Mouse (Mus musculus) MEL (cell line): ENCODE measurements at regions not wholly inside any gene's neighbourhood (a gene's known extent, or its start where the extent isn't known, plus 50 kb on each side); places are given as distances from the start of the nearest gene placed in this dataset.

ENCODE experiments used
- DNase-seq: peaks from one replicate; pipeline ENCODE4 v3.0.0; 2011; ENCODE audit warnings: low read depth, low spot score
- H3K27ac ChIP-seq: 2 replicates; pipeline ENCODE4 v1.5.1; 2012; ENCODE audit warnings: low read depth, mild to moderate bottlenecking, control low read depth, low read length, moderate library complexity; ENCODE audit not compliant: control insufficient read depth
- H3K27me3 ChIP-seq, 2 experiments: fragments of 150-350 bp in 1 of 2; sonication (generic) in 1 of 2; 2 replicates each; pipeline ENCODE4 v1.6.1; 2012; ENCODE audit warnings: low read length in 2 of 2, mild to moderate bottlenecking in 2 of 2, improper control_type of control experiment in 1 of 2, moderate library complexity in 1 of 2; ENCODE audit not compliant: insufficient read depth in 2 of 2, control insufficient read depth in 1 of 2
- H3K36me3 ChIP-seq, 2 experiments: 2 replicates each; pipeline ENCODE4 v1.6.1; 2012 to 2014; ENCODE audit warnings: low read length in 2 of 2, improper control_type of control experiment in 1 of 2, inconsistent platforms in 1 of 2, mild to moderate bottlenecking in 1 of 2; ENCODE audit not compliant: insufficient read depth in 2 of 2, control insufficient read depth in 1 of 2
- H3K4me1 ChIP-seq, 2 experiments: fragments of 150-350 bp in 1 of 2; sonication (generic) in 1 of 2; 2 replicates each; pipeline ENCODE4 v1.6.1; 2012; ENCODE audit warnings: low read length in 2 of 2, improper control_type of control experiment in 1 of 2, mild to moderate bottlenecking in 1 of 2; ENCODE audit not compliant: insufficient read depth in 2 of 2, control insufficient read depth in 1 of 2
- H3K4me3 ChIP-seq, 2 experiments: fragments of 150-350 bp in 1 of 2; sonication (generic) in 1 of 2; 2 replicates each; pipeline ENCODE4 v1.5.1; 2012; ENCODE audit warnings: low read depth in 2 of 2, low read length in 2 of 2, mild to moderate bottlenecking in 2 of 2, moderate library complexity in 2 of 2, control low read depth in 1 of 2, improper control_type of control experiment in 1 of 2; ENCODE audit not compliant: control insufficient read depth in 1 of 2, insufficient read depth in 1 of 2
- H3K79me2 ChIP-seq: 2 replicates; pipeline ENCODE4 v1.6.1; 2012; ENCODE audit warnings: mild to moderate bottlenecking, low read length, moderate library complexity; ENCODE audit not compliant: control insufficient read depth, poor library complexity, insufficient read depth
- H3K9ac ChIP-seq: 2 replicates; pipeline ENCODE4 v1.6.1; 2012; ENCODE audit warnings: low read depth, mild to moderate bottlenecking, control low read depth, low read length, moderate library complexity; ENCODE audit not compliant: control insufficient read depth, poor library complexity, severe bottlenecking
- H3K9me3 ChIP-seq: fragments of 150-350 bp; sonication (generic); replicated peaks from 2 replicates; pipeline ENCODE4 v1.6.1; 2012; ENCODE audit warnings: mild to moderate bottlenecking, low read length, improper control_type of control experiment, moderate library complexity; ENCODE audit not compliant: insufficient read depth
- CHD2 ChIP-seq: IDR thresholded peaks from 2 replicates; pipeline ENCODE4 v1.6.1; 2011; ENCODE audit warnings: low read length, improper control_type of control experiment
- ETS1 ChIP-seq: IDR thresholded peaks from 2 replicates; pipeline ENCODE4 v1.6.1; 2012; ENCODE audit warnings: low read depth, mild to moderate bottlenecking, inconsistent platforms, low read length, improper control_type of control experiment, moderate library complexity
- GATA1 ChIP-seq: IDR thresholded peaks from 2 replicates; pipeline ENCODE4 v1.6.1; 2011; ENCODE audit warnings: low read depth, low read length, improper control_type of control experiment
- MEF2A ChIP-seq: IDR thresholded peaks from 2 replicates; pipeline ENCODE4 v1.6.1; 2014; ENCODE audit warnings: low read depth, mild to moderate bottlenecking, inconsistent platforms, low read length, improper control_type of control experiment; ENCODE audit not compliant: poor library complexity, insufficient replicate concordance, severe bottlenecking; ENCODE audit errors: extremely low read depth
- MXI1 ChIP-seq: IDR thresholded peaks from 2 replicates; pipeline ENCODE4 v1.6.1; 2011; ENCODE audit warnings: mild to moderate bottlenecking, low read depth, low read length, improper control_type of control experiment
- MYB ChIP-seq: IDR thresholded peaks from 2 replicates; pipeline ENCODE4 v1.6.1; 2011; ENCODE audit warnings: mild to moderate bottlenecking, low read depth, low read length, improper control_type of control experiment
- MYC ChIP-seq: IDR thresholded peaks from 2 replicates; pipeline ENCODE4 v1.6.1; 2011; ENCODE audit warnings: low read depth, mild to moderate bottlenecking, low read length, improper control_type of control experiment, moderate library complexity
- NRF1 ChIP-seq: IDR thresholded peaks from 2 replicates; pipeline ENCODE4 v1.6.1; 2014; ENCODE audit warnings: low read depth, mild to moderate bottlenecking, inconsistent platforms, low read length, improper control_type of control experiment, moderate library complexity; ENCODE audit not compliant: poor library complexity, insufficient read depth, severe bottlenecking
- POLR2A ChIP-seq, 2 experiments: IDR thresholded peaks; 2 replicates each; pipeline ENCODE4 v1.6.1; 2011 to 2012; ENCODE audit warnings: low read length in 2 of 2, mild to moderate bottlenecking in 2 of 2, control low read depth in 1 of 2, improper control_type of control experiment in 1 of 2, low read depth in 1 of 2, moderate library complexity in 1 of 2; ENCODE audit not compliant: control insufficient read depth in 1 of 2, insufficient read depth in 1 of 2, poor library complexity in 1 of 2
- POLR2AphosphoS2 ChIP-seq: IDR thresholded peaks from 2 replicates; pipeline ENCODE4 v1.6.1; 2011; ENCODE audit warnings: low read length, improper control_type of control experiment
- POLR2AphosphoS5 ChIP-seq: IDR thresholded peaks from 2 replicates; pipeline ENCODE4 v1.6.1; 2012; ENCODE audit warnings: low read depth, borderline replicate concordance, mild to moderate bottlenecking, inconsistent platforms, low read length, moderate library complexity, mixed read lengths
- RAD21 ChIP-seq: IDR thresholded peaks from 2 replicates; pipeline ENCODE4 v1.6.1; 2011; ENCODE audit warnings: mild to moderate bottlenecking, low read depth, low read length, improper control_type of control experiment
- RCOR1 ChIP-seq: IDR thresholded peaks from 2 replicates; pipeline ENCODE4 v1.6.1; 2012; ENCODE audit warnings: low read depth, mild to moderate bottlenecking, inconsistent platforms, low read length, improper control_type of control experiment
- SIN3A ChIP-seq: IDR thresholded peaks from 2 replicates; pipeline ENCODE4 v1.6.1; 2012; ENCODE audit warnings: low read length, improper control_type of control experiment, inconsistent platforms
- SMC3 ChIP-seq: IDR thresholded peaks from 2 replicates; pipeline ENCODE4 v1.6.1; 2011; ENCODE audit warnings: low read depth, low read length, improper control_type of control experiment
- TBP ChIP-seq: IDR thresholded peaks from 2 replicates; pipeline ENCODE4 v1.8.0; 2011; ENCODE audit warnings: low read depth, low read length, improper control_type of control experiment
- UBTF ChIP-seq: IDR thresholded peaks from 2 replicates; pipeline ENCODE4 v1.6.1; 2012; ENCODE audit warnings: low read depth, mild to moderate bottlenecking, inconsistent platforms, low read length, improper control_type of control experiment, moderate library complexity, borderline replicate concordance; ENCODE audit not compliant: insufficient read depth
- USF2 ChIP-seq, 2 experiments: IDR thresholded peaks; 2 replicates each; pipeline ENCODE4 v1.6.1; 2011 to 2012; ENCODE audit warnings: improper control_type of control experiment in 2 of 2, low read length in 2 of 2, borderline replicate concordance in 1 of 2, inconsistent platforms in 1 of 2, low read depth in 1 of 2, mild to moderate bottlenecking in 1 of 2; ENCODE audit not compliant: insufficient read depth in 1 of 2
- ZMIZ1 ChIP-seq: IDR thresholded peaks from 2 replicates; pipeline ENCODE4 v1.6.1; 2012; ENCODE audit warnings: low read depth, mild to moderate bottlenecking, inconsistent platforms, low read length, improper control_type of control experiment, moderate library complexity
- ZNF384 ChIP-seq: IDR thresholded peaks from 2 replicates; pipeline ENCODE4 v1.6.1; 2012; ENCODE audit warnings: low read depth, mild to moderate bottlenecking, inconsistent platforms, low read length, improper control_type of control experiment

GRCm38 (mm10) chr11:63286026-63286425 is 157.2 kb downstream of the Pmp22 start:
- Histone ChIP-seq H3K27me3 (no peaks in the 10 kb centered on the region), H3K4me3 (no peak overlapping the region), H3K9me3 (no peaks in the 10 kb centered on the region)

GRCm38 (mm10) chr11:63287766-63288165 is 159.0 kb downstream of the Pmp22 start:
- no peaks in the 10 kb centered on the region for H3K79me2 ChIP-seq
- no peak for TF ChIP-seq TBP
- TF ChIP-seq NRF1: no peak
- TF ChIP-seq CHD2: no peak
- TF ChIP-seq POLR2AphosphoS5: no peak
- TF ChIP-seq ZMIZ1: no peak
- no peaks in the 10 kb centered on the region for H3K4me1 ChIP-seq
- H3K27me3 ChIP-seq: no peaks in the 10 kb centered on the region
- no peak overlapping the region for H3K4me3 ChIP-seq
- DNase-seq: no peak
- no peaks in the 10 kb centered on the region for H3K36me3 ChIP-seq
- H3K27ac ChIP-seq: no peak overlapping the region
- no peak overlapping the region for H3K9ac ChIP-seq
- H3K9me3 ChIP-seq: no peaks in the 10 kb centered on the region

More at GRCm38 (mm10) chr11:63286026-63286425, 157.2 kb downstream of the Pmp22 start:
- H3K9ac ChIP-seq: no peak overlapping the region
- no peaks in the 10 kb centered on the region for H3K79me2 ChIP-seq
- H3K4me1 ChIP-seq: no peaks in the 10 kb centered on the region
- DNase-seq: no peak
- no peaks in the 10 kb centered on the region for H3K36me3 ChIP-seq
- TF ChIP-seq POLR2AphosphoS2 (no peak), MYB (no peak), RAD21 (no peak), POLR2A (IDR thresholded peaks at IDR 0.05; ENCODE audit: control insufficient read depth in 1 of 2, insufficient read depth in 1 of 2, low read depth in 1 of 2, low read length in 2 of 2, poor library complexity in 1 of 2) (no peak), ETS1 (no peak), POLR2AphosphoS5 (no peak), MXI1 (no peak), MYC (no peak), UBTF (no peak), MEF2A (no peak), USF2 (IDR thresholded peaks at IDR 0.05; ENCODE audit: borderline replicate concordance in 1 of 2, insufficient read depth in 1 of 2, low read depth in 1 of 2, low read length in 2 of 2) (no peak), SMC3 (no peak), GATA1 (no peak), SIN3A (no peak), ZNF384 (no peak), ZMIZ1 (no peak), RCOR1 (no peak)
- no peak overlapping the region for H3K27ac ChIP-seq
